Mouse (Mus musculus): Measurements from ENCODE around the gene Ces2h.
"Not testable (repeated sequence)": the region's sequence is repeated elsewhere in the genome, so short reads cannot be mapped to it uniquely, and the experiment has no call there.

Ces2h gene

GRCm38 (mm10) chr8:105000586-105000985 lies at the start of gene Ces2h:
TSS of gene Ces2h (plus strand) at chr8:105000853.
- DNase-seq (ENCODE audit: low read depth) = no peak

GRCm38 (mm10) chr8:104961537-104961961 lies 39.1 kb upstream of the Ces2h start, which contains the start of gene Ces2g:
TSS of gene Ces2g (plus strand) at chr8:104961718.
- DNase-seq (ENCODE audit: low read depth) = peak; percentile 62

- no peak for DNase-seq (ENCODE audit: low read depth)
These were observed 38.3 kb upstream of the Ces2h start for GRCm38 (mm10) chr8:104962229-104962901.

DNA sequence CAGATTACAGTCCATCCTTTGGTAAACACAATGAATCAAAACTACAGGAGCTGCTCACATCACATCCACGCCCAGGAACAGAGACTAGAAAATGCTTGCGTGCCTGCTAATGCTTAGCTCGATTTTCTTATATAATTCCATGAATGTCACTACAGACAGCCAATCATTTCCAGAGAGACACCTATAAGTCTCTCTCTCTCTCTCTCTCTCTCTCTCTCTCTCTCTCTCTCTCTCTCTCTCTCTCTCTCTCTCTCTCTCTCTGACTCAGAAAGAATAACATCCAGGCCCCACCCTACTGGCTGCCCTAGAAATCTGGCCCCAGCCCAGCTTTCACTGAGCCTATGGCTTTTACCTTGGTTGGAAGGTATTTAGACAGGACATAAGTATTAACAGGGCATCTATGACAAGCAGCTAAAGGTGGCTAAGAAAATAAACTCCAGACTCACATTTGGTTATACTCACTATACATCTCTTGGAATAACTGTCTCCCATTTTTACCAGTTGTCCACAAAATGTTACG lies 37.2 kb upstream of the Ces2h start:
- DNase-seq (ENCODE audit: low read depth) = no peak

DNA sequence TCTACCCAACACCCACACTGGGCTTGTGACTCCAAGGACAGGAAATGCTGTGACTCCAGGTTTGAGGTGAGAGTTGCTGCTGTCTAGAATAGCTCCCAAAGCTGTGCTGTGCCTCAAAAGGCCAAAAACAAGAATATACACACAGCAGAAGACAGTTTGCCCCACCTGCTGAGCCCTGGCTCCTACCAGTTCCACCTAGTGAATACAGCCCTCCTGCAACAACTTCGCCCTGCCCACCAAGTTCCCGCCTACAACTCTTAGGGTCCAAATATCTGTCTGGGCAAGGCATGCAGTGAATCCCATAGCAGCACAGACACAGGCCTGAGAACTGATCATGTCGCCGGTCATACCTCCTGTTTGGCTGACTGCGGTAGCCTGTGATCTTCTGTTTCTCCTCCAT lies 16.5 kb upstream of the Ces2h start:
- no peak for DNase-seq (ENCODE audit: low read depth)

DNA sequence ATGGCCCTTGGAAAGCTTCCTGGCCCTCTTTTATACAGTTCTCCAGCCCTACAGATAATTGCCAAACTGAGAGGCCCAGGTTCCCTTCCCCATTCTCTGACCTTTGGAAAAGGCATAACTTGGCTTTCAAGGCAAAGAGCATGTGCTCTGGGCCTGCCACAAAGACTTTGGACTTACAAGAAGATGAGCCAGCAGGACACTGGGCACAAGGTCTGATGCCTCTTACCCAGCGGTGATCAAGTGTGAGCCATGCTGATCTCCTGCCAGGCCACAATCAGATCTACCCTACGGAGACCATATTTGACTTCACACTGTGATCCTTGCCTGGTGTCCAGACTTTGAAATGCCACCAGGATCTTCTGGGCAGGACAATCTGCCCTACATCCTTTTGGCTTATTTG lies 15.7 kb upstream of the Ces2h start:
- DNase-seq (ENCODE audit: low read depth) = no peak

DNA sequence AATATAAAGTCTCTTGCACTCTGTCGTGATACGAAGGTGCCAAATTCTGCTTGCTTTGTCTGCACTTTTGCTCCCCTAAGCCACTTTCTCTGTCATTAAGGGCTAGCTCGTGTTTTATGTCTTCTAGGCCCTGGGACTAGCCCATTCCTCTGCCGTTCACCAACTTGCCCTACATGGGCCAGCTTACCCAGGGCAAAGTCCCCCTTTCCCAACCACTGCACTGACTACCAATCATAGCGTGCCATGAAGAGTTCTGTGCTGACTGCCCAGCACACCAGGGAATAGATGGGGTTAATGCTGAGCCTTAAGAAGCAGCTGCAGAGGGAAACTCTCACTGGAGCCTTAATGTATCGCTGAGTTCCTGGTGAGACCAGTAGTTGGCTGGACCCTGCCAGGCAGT lies 2.5 kb upstream of the Ces2h start:
- no peak for DNase-seq (ENCODE audit: low read depth)

DNA sequence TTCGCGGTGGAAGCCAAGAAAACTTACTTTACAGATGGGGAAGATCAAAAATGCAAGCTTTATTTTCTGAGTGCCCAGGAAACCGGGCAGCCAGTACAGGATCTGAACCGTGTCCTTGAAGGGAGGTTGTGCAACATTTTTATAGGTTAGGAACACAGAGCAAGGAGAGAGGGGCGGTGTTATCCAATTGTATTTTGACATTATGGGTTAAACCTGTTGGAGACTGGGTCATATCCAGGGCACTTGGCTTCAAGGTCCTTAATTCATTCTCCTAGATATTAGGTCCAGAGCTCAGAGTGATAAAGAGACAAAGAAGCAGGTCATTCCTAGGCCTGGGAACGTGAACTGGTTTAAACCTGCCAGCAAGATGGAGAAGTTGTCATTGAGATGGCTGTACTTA lies 1.5 kb upstream of the Ces2h start:
- no peak for DNase-seq (ENCODE audit: low read depth)

DNA sequence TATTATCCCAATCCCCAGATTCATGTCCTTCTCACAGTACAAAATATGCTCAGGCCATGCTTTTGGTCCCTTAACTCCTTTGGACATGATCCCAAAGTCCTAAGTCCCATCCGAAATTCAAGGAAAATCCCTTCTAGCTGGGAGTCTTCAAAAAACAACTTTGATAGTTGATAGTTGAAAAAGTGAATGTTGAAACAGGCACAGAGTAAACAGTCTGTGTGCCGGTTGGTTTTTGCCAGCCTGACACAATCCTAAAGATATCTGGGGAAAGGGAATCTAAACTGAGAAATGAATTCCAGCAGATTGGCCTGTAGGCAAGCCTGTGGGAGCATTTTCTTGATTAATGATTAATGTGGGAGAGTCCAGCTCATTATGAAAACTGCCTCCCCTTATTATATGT lies 9.3 kb downstream of the Ces2h start:
- no peak for DNase-seq (ENCODE audit: low read depth)

GRCm38 (mm10) chr8:105011136-105011535 lies 10.5 kb downstream of the Ces2h start:
- DNase-seq (ENCODE audit: low read depth) = no peak

- DNase-seq (ENCODE audit: low read depth) = no peak
These were observed 13.7 kb downstream of the Ces2h start for GRCm38 (mm10) chr8:105014391-105014790.

- DNase-seq (ENCODE audit: low read depth) = no peak
These were observed 21.3 kb downstream of the Ces2h start for GRCm38 (mm10) chr8:105021954-105022353.

- DNase-seq (ENCODE audit: low read depth) = no peak
These were observed 22.4 kb downstream of the Ces2h start for GRCm38 (mm10) chr8:105023087-105023486.

GRCm38 (mm10) chr8:105025050-105025449 lies 24.4 kb downstream of the Ces2h start:
- DNase-seq (ENCODE audit: low read depth) = peak; percentile 2

DNA sequence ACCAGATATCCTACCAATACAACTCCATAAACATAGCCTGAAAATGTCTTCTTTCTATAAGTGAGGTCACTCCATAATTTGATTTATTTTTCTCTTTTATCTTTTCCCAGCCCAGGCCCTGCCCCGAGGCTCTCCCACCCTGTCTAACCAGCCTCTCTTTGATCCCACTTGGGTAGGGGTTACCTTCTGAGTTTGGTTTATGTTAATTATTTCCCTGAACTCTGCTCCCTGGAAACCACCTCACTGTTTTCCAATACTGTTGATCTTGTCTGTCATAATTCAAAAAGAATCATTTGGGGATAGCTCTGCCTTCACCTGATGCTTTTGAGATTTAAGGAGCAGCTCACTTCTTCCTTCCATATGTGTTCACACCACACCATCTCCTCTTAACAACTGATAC lies 42.9 kb downstream of the Ces2h start:
- DNase-seq (ENCODE audit: low read depth) = no peak

DNA sequence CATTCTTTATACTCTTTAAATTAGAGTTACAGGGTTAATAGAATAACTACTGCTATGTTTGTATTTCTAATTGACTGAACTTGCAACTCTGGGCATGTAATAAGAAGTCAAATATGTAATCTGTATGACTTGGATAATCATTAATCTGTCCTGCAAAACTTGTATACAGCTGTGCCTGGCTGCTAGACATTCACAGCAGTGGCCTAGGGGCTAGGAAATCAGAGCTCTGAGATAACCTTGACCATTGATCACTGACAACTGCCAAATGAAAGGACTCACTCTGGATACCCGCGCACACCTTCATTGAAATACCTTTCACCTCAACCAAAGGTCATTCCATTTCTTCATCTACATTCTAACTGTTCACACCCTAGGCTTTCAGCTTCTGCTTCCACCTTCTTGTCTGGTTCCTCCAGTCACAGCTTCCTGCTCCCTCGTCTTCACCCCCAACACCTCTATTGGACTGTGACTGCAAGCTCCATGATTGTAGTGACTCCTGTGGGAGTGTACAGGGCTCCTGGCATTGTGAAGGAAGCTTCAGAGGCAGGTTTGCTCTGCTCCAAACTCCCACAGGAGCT lies 45.3 kb downstream of the Ces2h start:
- DNase-seq (ENCODE audit: low read depth) = no peak

- DNase-seq (ENCODE audit: low read depth) = no peak
These were observed 47.8 kb downstream of the Ces2h start, which contains the start of gene Ces3a for GRCm38 (mm10) chr8:105048371-105048854. TSS of gene Ces3a (plus strand) at chr8:105048601.

DNA sequence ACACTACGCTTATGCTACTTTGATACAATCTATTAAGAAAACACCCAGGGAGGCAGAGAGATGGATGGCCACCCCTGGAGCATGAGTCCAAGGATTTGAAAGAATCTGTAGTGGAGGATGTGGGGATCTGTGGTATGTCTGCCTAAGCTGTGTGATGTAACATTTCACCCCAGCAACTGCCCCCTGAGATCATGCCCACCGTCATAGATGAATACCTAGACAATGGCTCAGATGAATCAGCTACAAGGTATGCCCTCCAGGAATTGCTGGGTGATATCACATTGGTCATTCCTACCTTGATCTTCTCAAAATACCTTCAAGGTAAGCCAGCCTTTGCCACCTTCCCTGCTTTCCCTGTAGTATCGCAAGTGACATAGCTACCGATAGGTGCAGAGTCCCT lies 55.6 kb downstream of the Ces2h start:
- DNase-seq (ENCODE audit: low read depth) = no peak

DNA sequence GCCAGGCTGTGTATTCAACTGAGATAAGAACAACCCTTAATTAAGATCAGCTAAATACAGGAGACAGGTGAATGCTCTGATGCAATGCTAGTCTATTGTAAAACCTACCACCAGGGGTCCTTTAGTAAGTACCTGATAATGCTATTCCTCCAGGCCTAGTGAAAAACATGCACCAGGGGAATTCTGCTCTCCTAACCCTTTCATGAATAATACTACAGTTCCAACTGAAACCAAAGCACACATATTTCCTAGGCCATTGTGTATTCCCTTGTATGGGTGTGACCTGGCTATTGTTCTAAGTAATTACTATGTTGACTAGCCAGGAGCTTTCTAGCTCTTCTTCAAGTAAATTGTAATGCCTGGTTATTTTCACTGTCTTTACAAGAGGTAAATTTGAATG lies 59.4 kb downstream of the Ces2h start:
- DNase-seq (ENCODE audit: low read depth) = no peak

DNA sequence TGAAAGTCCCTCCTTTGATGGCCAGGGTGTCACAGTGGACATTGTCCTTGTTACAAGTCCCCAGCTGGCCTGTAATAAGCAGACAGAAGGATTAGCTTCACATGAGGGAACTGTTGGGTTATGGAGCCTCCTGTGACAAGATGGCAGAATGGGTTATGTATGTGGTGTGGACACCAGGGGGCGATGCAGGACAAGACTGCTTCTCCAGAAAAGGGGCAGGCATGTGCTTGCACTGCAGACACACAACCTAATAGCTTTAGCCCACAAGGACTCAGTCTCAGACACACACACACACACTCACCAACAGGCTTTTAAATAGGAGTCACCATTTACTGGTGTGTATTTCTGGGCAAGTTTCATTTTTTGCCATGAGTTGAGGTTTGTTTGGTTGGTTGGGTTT lies 66.1 kb downstream of the Ces2h start:
- DNase-seq (ENCODE audit: low read depth) = peak; percentile 17

DNA sequence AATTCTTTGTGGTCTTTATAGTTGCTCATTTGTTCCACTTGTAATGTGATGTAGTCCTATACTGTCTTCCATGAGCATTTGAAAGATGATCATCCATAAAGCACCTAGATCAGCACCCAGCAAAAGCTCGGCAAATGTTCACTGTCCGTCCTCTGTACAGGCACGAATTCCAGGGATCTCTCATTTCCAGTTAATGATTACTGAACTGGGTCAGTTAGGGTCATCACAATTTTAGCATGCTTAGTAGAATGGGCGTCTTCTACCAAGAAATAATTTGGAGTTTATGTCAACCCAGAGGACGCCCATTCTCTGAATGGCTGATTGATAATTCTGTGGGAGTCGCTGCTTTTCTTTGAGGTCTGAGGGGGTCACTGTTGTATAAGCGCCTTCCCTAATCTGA lies 67.3 kb downstream of the Ces2h start:
- DNase-seq (ENCODE audit: low read depth) = not testable (repeated sequence)

DNA sequence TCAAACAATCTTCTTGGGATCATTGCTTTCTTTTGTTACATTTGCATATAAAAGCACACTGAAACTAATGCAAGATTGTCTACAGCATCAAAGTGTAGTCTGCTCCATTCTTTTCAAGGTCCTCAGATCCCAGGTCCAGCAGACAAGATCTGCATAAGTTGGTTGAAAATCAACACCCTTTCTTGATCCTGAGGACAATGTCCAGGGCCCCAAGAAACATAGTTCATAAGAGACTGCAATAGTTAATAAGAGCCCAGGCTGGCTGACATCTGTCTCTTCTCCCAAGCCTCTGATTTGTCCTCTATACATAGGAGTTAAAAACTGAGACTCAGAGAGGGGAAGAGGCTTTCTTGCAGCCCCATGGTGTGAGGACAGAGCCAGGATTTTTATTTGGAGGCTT lies 68.3 kb downstream of the Ces2h start:
- DNase-seq (ENCODE audit: low read depth) = no peak
